Mouse (Mus musculus): ENCODE measurements at regions not wholly inside any gene's neighbourhood (a gene's known extent, or its start where the extent isn't known, plus 50 kb on each side); places are given as distances from the start of the nearest gene placed in this dataset.
A peak's percentile ranks its signal among the peaks of the same experiment; 100 is the strongest.

- DNase-seq, result no peak
These were observed 104.6 kb downstream of the Ngf start for GRCm38 (mm10) chr3:102574320-102574719.

- DNase-seq, result no peak
These were observed 107.2 kb downstream of the Ngf start for GRCm38 (mm10) chr3:102576896-102577295.

- DNase-seq, result no peak
These were observed 112.1 kb downstream of the Ngf start for GRCm38 (mm10) chr3:102581830-102582229.

GRCm38 (mm10) chr3:102585136-102585535 lies 115.4 kb downstream of the Ngf start:
- no peak for DNase-seq

- no peak for DNase-seq
These were observed 116.5 kb downstream of the Ngf start for GRCm38 (mm10) chr3:102586221-102586620.

- DNase-seq, result no peak
These were observed 122.3 kb downstream of the Ngf start for GRCm38 (mm10) chr3:102592041-102592440.

- DNase-seq, result no peak
These were observed 127.3 kb downstream of the Ngf start for GRCm38 (mm10) chr3:102596944-102597551.

- DNase-seq, result no peak
These were observed 129.3 kb downstream of the Ngf start for GRCm38 (mm10) chr3:102599061-102599460.

GRCm38 (mm10) chr3:102602766-102603165 lies 131.6 kb upstream of the Tspan2 start:
- DNase-seq, result no peak

- no peak for DNase-seq
These were observed 129.0 kb upstream of the Tspan2 start for GRCm38 (mm10) chr3:102605284-102605683.

GRCm38 (mm10) chr3:102610970-102611369 lies 123.4 kb upstream of the Tspan2 start:
- no peak for DNase-seq

GRCm38 (mm10) chr3:102611398-102612366 lies 122.6 kb upstream of the Tspan2 start:
- no peak for DNase-seq

GRCm38 (mm10) chr3:102619666-102620377 lies 114.5 kb upstream of the Tspan2 start:
- no peak for DNase-seq

- no peak for DNase-seq
These were observed 98.3 kb upstream of the Tspan2 start for GRCm38 (mm10) chr3:102636076-102636475.

- peak; percentile 30 for DNase-seq
These were observed 97.7 kb upstream of the Tspan2 start for GRCm38 (mm10) chr3:102636674-102637073.

GRCm38 (mm10) chr3:102644276-102644940 lies 89.9 kb upstream of the Tspan2 start:
- DNase-seq, result no peak

GRCm38 (mm10) chr3:102648450-102648849 lies 85.9 kb upstream of the Tspan2 start:
- DNase-seq, result no peak

- no peak for DNase-seq
These were observed 79.4 kb upstream of the Tspan2 start for GRCm38 (mm10) chr3:102654962-102655361.

- no peak for DNase-seq
These were observed 77.2 kb upstream of the Tspan2 start for GRCm38 (mm10) chr3:102657116-102657515.

- peak; percentile 52 for DNase-seq
These were observed 76.7 kb upstream of the Tspan2 start for GRCm38 (mm10) chr3:102657531-102658060.

- no peak for DNase-seq
These were observed 75.0 kb upstream of the Tspan2 start for GRCm38 (mm10) chr3:102659352-102659751.

GRCm38 (mm10) chr3:102661296-102661695 lies 73.0 kb upstream of the Tspan2 start:
- no peak for DNase-seq

Measured in adrenal gland, postnatal 10 days (tissue).